Mouse (Mus musculus) urinary bladder, postnatal 14 days (tissue): Measurements from ENCODE around the gene Tepsin.

Experiments used
- DNase-seq: peaks from one replicate; pipeline ENCODE4 v3.0.0; 2021; ENCODE audit warnings: low spot score

The Tepsin gene

GRCm38 (mm10) chr11:120098588-120099511, at the start of gene Tepsin, which contains the start of gene Ndufaf8:
Gene Tepsin (minus strand): TSS chr11:120098731.
Gene Ndufaf8 (plus strand): TSS chr11:120098928.
- peak; percentile 95 for DNase-seq

- no peak for DNase-seq
Observed at GRCm38 (mm10) chr11:120143708-120144497, 45.4 kb upstream of the Tepsin start.

- DNase-seq, result peak; percentile 33
Observed at GRCm38 (mm10) chr11:120142601-120143051, 44.1 kb upstream of the Tepsin start.

GRCm38 (mm10) chr11:120140255-120140654, 41.7 kb upstream of the Tepsin start:
- DNase-seq, result no peak

GRCm38 (mm10) chr11:120139309-120139731, 40.8 kb upstream of the Tepsin start:
- no peak for DNase-seq

- DNase-seq, result no peak
Observed at GRCm38 (mm10) chr11:120137625-120138004, 39.1 kb upstream of the Tepsin start.

- peak; percentile 27 for DNase-seq
Observed at GRCm38 (mm10) chr11:120136796-120137624, 38.5 kb upstream of the Tepsin start.

- DNase-seq, result no peak
Observed at GRCm38 (mm10) chr11:120136195-120136594, 37.7 kb upstream of the Tepsin start.

GRCm38 (mm10) chr11:120134847-120135530, 36.5 kb upstream of the Tepsin start:
- DNase-seq, result no peak

GRCm38 (mm10) chr11:120134148-120134547, 35.6 kb upstream of the Tepsin start:
- DNase-seq, result no peak

- no peak for DNase-seq
Observed at GRCm38 (mm10) chr11:120129281-120129680, 30.8 kb upstream of the Tepsin start.

GRCm38 (mm10) chr11:120126845-120127244, 28.3 kb upstream of the Tepsin start:
- no peak for DNase-seq

- no peak for DNase-seq
Observed at GRCm38 (mm10) chr11:120122126-120122525, 23.6 kb upstream of the Tepsin start.

- DNase-seq, result peak; percentile 57
Observed at GRCm38 (mm10) chr11:120120642-120121420, 22.3 kb upstream of the Tepsin start.

- DNase-seq, result no peak
Observed at GRCm38 (mm10) chr11:120119936-120120541, 21.5 kb upstream of the Tepsin start.

- no peak for DNase-seq
Observed at GRCm38 (mm10) chr11:120119108-120119507, 20.6 kb upstream of the Tepsin start.

GRCm38 (mm10) chr11:120117626-120118025, 19.1 kb upstream of the Tepsin start:
- DNase-seq, result no peak

- DNase-seq, result no peak
Observed at GRCm38 (mm10) chr11:120114488-120115215, 16.1 kb upstream of the Tepsin start.

- DNase-seq, result no peak
Observed at GRCm38 (mm10) chr11:120112136-120112535, 13.6 kb upstream of the Tepsin start.
